In genomic region chr7:122056633-122057032, GRCm38 (mm10) we compare ENCODE assay signal across 19 mouse cellular contexts. TPM values are rescaled to one million over a fixed set of nuclear protein-coding genes. Genes with fewer than 3 reads are reported as not detected.
DNase-seq lines count a peak whose midpoint lies in the region; ATAC-seq and TF ChIP-seq lines count a peak whose summit lies in the region.
"Had no signal": no experiment of that assay in that cellular context is flagged by ENCODE, and none has a peak within 500 bp of the region (broad histone marks: within the 10 kb centered on the region; RNA-seq: fewer than 3 reads in every experiment).

No protein-coding gene starts in this region.

- intact Hi-C loops in left cerebral cortex, postnatal 25 days (cut with DNase I): no loop called here

- TF ChIP-seq CTCF in liver, adult 2 months (IDR thresholded peaks at IDR 0.05; ENCODE audit: low read depth, low read length): no peak
- TF ChIP-seq CTCF in liver, postnatal 0 days (IDR thresholded peaks at IDR 0.05; ENCODE audit: low read depth): no peak

- no peak overlapping the region for H3K4me2 ChIP-seq in liver, embryonic 13.5 days
- no peak overlapping the region for H3K4me2 ChIP-seq in liver, postnatal 0 days (ENCODE audit: low read depth, low read length)
- no peak overlapping the region for H3K4me2 ChIP-seq in liver, embryonic 16.5 days (ENCODE audit: low read depth, low read length)
- H3K4me2 ChIP-seq: embryonic facial prominence, embryonic 12.5 days; forebrain, embryonic 13.5 days; forebrain, embryonic 15.5 days had no signal

- H3K4me1 ChIP-seq in liver, adult 2 months (ENCODE audit: control insufficient read depth, insufficient read depth, low read length): peaks cover 3% of the 10 kb centered on the region; the same call in 1 of the 2 replicates
- H3K4me1 ChIP-seq in liver, embryonic 13.5 days (replicated peaks): no peaks in the 10 kb centered on the region; the same call in 1 of the 2 replicates
- peaks cover 2% of the 10 kb centered on the region; the same call in 1 of the 2 replicates for H3K4me1 ChIP-seq in liver, postnatal 0 days (ENCODE audit: insufficient read depth)
- H3K4me1 ChIP-seq in liver, embryonic 16.5 days (ENCODE audit: control insufficient read depth, low read depth, low read length): no peaks in the 10 kb centered on the region; the same call in 1 of the 2 replicates
- H3K4me1 ChIP-seq: embryonic facial prominence, embryonic 10.5 days; embryonic facial prominence, embryonic 12.5 days; forebrain, embryonic 13.5 days; forebrain, embryonic 15.5 days had no signal

- 0 out of 2 replicates have a peak, but pooled peaks have one; percentile 29 for ATAC-seq in liver, embryonic 13.5 days (ENCODE audit: low read depth)
- ATAC-seq in liver, postnatal 0 days: no peak
- peak; percentile 60 for ATAC-seq in liver, embryonic 16.5 days (ENCODE audit: low read depth)
- ATAC-seq: forebrain, embryonic 13.5 days; forebrain, embryonic 15.5 days had no signal

- no peak overlapping the region for H3K9ac ChIP-seq in liver, adult 2 months (ENCODE audit: low read depth, low read length)
- H3K9ac ChIP-seq in liver, embryonic 13.5 days: no peak overlapping the region
- H3K9ac ChIP-seq in liver, postnatal 0 days (replicated peaks): no peak overlapping the region
- no peak overlapping the region for H3K9ac ChIP-seq in liver, embryonic 16.5 days (ENCODE audit: low read depth, low read length)
- H3K9ac ChIP-seq: embryonic facial prominence, embryonic 12.5 days; forebrain, embryonic 13.5 days; forebrain, embryonic 15.5 days had no signal

- H3K9me3 ChIP-seq in liver, embryonic 13.5 days (replicated peaks): no peaks in the 10 kb centered on the region
- no peaks in the 10 kb centered on the region for H3K9me3 ChIP-seq in liver, postnatal 0 days (ENCODE audit: low read length)
- H3K9me3 ChIP-seq in liver, embryonic 16.5 days (replicated peaks; ENCODE audit: control insufficient read depth, low read length): no peaks in the 10 kb centered on the region
- H3K9me3 ChIP-seq: embryonic facial prominence, embryonic 10.5 days; embryonic facial prominence, embryonic 12.5 days; forebrain, embryonic 13.5 days; forebrain, embryonic 15.5 days had no signal

- H3K27me3 ChIP-seq in liver, adult 2 months (ENCODE audit: control insufficient read depth, insufficient read depth, low read length): no peaks in the 10 kb centered on the region
- no peaks in the 10 kb centered on the region for H3K27me3 ChIP-seq in liver, embryonic 13.5 days
- H3K27me3 ChIP-seq in liver, postnatal 0 days (ENCODE audit: insufficient read depth, low read length): no peaks in the 10 kb centered on the region
- no peaks in the 10 kb centered on the region for H3K27me3 ChIP-seq in liver, embryonic 16.5 days (ENCODE audit: control insufficient read depth, insufficient read depth, low read depth, low read length)
- H3K27me3 ChIP-seq: embryonic facial prominence, embryonic 12.5 days; forebrain, embryonic 13.5 days; forebrain, embryonic 15.5 days had no signal

- H3K79me2 ChIP-seq in liver, adult 2 months (ENCODE audit: control insufficient read depth, insufficient read depth, low read length): no peaks in the 10 kb centered on the region

- H3K4me3 ChIP-seq in liver, adult 2 months (ENCODE audit: insufficient read depth, low read depth, low read length): no peak overlapping the region
- no peak overlapping the region for H3K4me3 ChIP-seq in liver, embryonic 13.5 days (replicated peaks)
- H3K4me3 ChIP-seq in liver, postnatal 0 days (ENCODE audit: low read depth, low read length): no peak overlapping the region
- H3K4me3 ChIP-seq in liver, embryonic 16.5 days (ENCODE audit: low read depth, low read length): no peak overlapping the region
- H3K4me3 ChIP-seq: embryonic facial prominence, embryonic 10.5 days; embryonic facial prominence, embryonic 12.5 days; forebrain, embryonic 13.5 days; forebrain, embryonic 15.5 days had no signal

- no peak overlapping the region for H3K27ac ChIP-seq in liver, adult 2 months (replicated peaks; ENCODE audit: insufficient read depth, low read depth, low read length)
- H3K27ac ChIP-seq in liver, embryonic 13.5 days: no peak overlapping the region
- H3K27ac ChIP-seq in liver, postnatal 0 days (ENCODE audit: low read depth): no peak overlapping the region
- H3K27ac ChIP-seq in liver, embryonic 16.5 days (ENCODE audit: low read length): no peak overlapping the region
- H3K27ac ChIP-seq: embryonic facial prominence, embryonic 10.5 days; embryonic facial prominence, embryonic 12.5 days; forebrain, embryonic 13.5 days; forebrain, embryonic 15.5 days had no signal

- H3K36me3 ChIP-seq in liver, adult 2 months (ENCODE audit: control insufficient read depth, insufficient read depth, low read length): peaks cover 12% of the 10 kb centered on the region
- H3K36me3 ChIP-seq in liver, embryonic 13.5 days: peaks cover 53% of the 10 kb centered on the region
- peaks cover 21% of the 10 kb centered on the region for H3K36me3 ChIP-seq in liver, postnatal 0 days (replicated peaks; ENCODE audit: insufficient read depth, low read length)
- H3K36me3 ChIP-seq in liver, embryonic 16.5 days (ENCODE audit: control insufficient read depth, insufficient read depth): peaks cover 4% of the 10 kb centered on the region

- 42% methylated on average over 5 of the region's 5 CpGs for WGBS in liver, adult 2 months
- WGBS in liver, embryonic 13.5 days (ENCODE audit: insufficient replicate concordance): 74% methylated on average over 5 of the region's 5 CpGs
- WGBS in liver, postnatal 0 days (ENCODE audit: insufficient replicate concordance): 70% methylated on average over 5 of the region's 5 CpGs
- WGBS in liver, embryonic 16.5 days (ENCODE audit: insufficient replicate concordance): 67% methylated on average over 5 of the region's 5 CpGs

- TF ChIP-seq POLR2A in liver, adult 2 months (IDR thresholded peaks at IDR 0.05; ENCODE audit: extremely low read depth, insufficient read depth, low read length): no peak

- peak; percentile 57 for DNase-seq in liver, adult 2 months (ENCODE audit: extremely low read depth, low read depth, low spot score)
- no peak for DNase-seq in liver
- DNase-seq in liver, embryonic 13.5 days: no peak
- no peak for DNase-seq in liver, postnatal 0 days
- no peak for DNase-seq in left cerebral cortex, postnatal 25 days (ENCODE audit: low spot score in 2 of 2)
- DNase-seq in spleen, adult 18-20 months: no peak
- DNase-seq: adrenal gland, adult 2 months; adrenal gland, postnatal 10 days; adrenal gland, postnatal 25 days; cerebellum, adult 11 months; cerebellum, adult 18-20 months; cerebellum, adult 8-10 months; cerebellum, postnatal 10 days; cerebellum, postnatal 25 days had no signal

- no peak for TF ChIP-seq EP300 in liver, postnatal 0 days (IDR thresholded peaks at IDR 0.05; ENCODE audit: low read depth)

RNA-seq across cellular contexts. Expression of gene Ubfd1, which starts 10.3 kb away (rescaled TPM):
- 15.2 and 21.0 TPM in 2 replicates for total RNA-seq in liver, adult 2 months (2014; rRNA removed)
- 14.4 and 15.8 TPM in 2 replicates for polyA plus RNA-seq in liver, adult 2 months (2012; rRNA removed)
- 18.7 and 22.1 TPM in 2 replicates for polyA plus RNA-seq in liver, embryonic 13.5 days (2015; fragmentation: Nextera tagmentation; extraction: Ambion mirVana)
- 10.9 and 11.0 TPM in 2 replicates for polyA plus RNA-seq in liver, postnatal 0 days (2015; fragmentation: Nextera tagmentation; extraction: Ambion mirVana)
- polyA plus RNA-seq in liver, embryonic 16.5 days (2015; fragmentation: Nextera tagmentation; extraction: Ambion mirVana): 12.4 and 14.7 TPM in 2 replicates
- total RNA-seq in left cerebral cortex, postnatal 25 days (2021): 10 to 100 TPM; 66.1 to 67.8 TPM

RNA-seq across cellular contexts. Expression of gene Ears2, which starts 10.4 kb away (rescaled TPM):
- total RNA-seq in liver, adult 2 months (2014; rRNA removed): 9.8 and 13.0 TPM in 2 replicates
- 13.3 and 15.2 TPM in 2 replicates for polyA plus RNA-seq in liver, adult 2 months (2012; rRNA removed)
- polyA plus RNA-seq in liver, embryonic 13.5 days (2015; fragmentation: Nextera tagmentation; extraction: Ambion mirVana): 8.3 TPM in 2 replicates
- polyA plus RNA-seq in liver, postnatal 0 days (2015; fragmentation: Nextera tagmentation; extraction: Ambion mirVana): 8.3 TPM in 2 replicates
- polyA plus RNA-seq in liver, embryonic 16.5 days (2015; fragmentation: Nextera tagmentation; extraction: Ambion mirVana): 7.4 and 8.2 TPM in 2 replicates
- total RNA-seq in left cerebral cortex, postnatal 25 days (2021): 1 to 10 TPM; 8.3 to 9.0 TPM

RNA-seq across cellular contexts. Expression of gene Gga2, which starts 35.6 kb away (rescaled TPM):
- total RNA-seq in liver, adult 2 months (2014; rRNA removed): 6.8 and 7.7 TPM in 2 replicates
- polyA plus RNA-seq in liver, adult 2 months (2012; rRNA removed): 13.5 and 15.5 TPM in 2 replicates
- 39.7 and 41.9 TPM in 2 replicates for polyA plus RNA-seq in liver, embryonic 13.5 days (2015; fragmentation: Nextera tagmentation; extraction: Ambion mirVana)
- polyA plus RNA-seq in liver, postnatal 0 days (2015; fragmentation: Nextera tagmentation; extraction: Ambion mirVana): 9.7 and 10.1 TPM in 2 replicates
- polyA plus RNA-seq in liver, embryonic 16.5 days (2015; fragmentation: Nextera tagmentation; extraction: Ambion mirVana): 32.6 and 34.6 TPM in 2 replicates
- 10 to 100 TPM; 27.7 to 33.5 TPM for total RNA-seq in left cerebral cortex, postnatal 25 days (2021)

RNA-seq across cellular contexts. Expression of gene Ndufab1, which starts 45.1 kb away (rescaled TPM):
- total RNA-seq in liver, adult 2 months (2014; rRNA removed): 72.3 and 84.0 TPM in 2 replicates
- 379 and 468 TPM in 2 replicates for polyA plus RNA-seq in liver, adult 2 months (2012; rRNA removed)
- 562 and 589 TPM in 2 replicates for polyA plus RNA-seq in liver, embryonic 13.5 days (2015; fragmentation: Nextera tagmentation; extraction: Ambion mirVana)
- polyA plus RNA-seq in liver, postnatal 0 days (2015; fragmentation: Nextera tagmentation; extraction: Ambion mirVana): 554 and 564 TPM in 2 replicates
- 389 and 415 TPM in 2 replicates for polyA plus RNA-seq in liver, embryonic 16.5 days (2015; fragmentation: Nextera tagmentation; extraction: Ambion mirVana)
- total RNA-seq in left cerebral cortex, postnatal 25 days (2021): 100 to 1,000 TPM; 258 to 307 TPM
